Mouse (Mus musculus): ENCODE data around the gene Cux1.

Gene Cux1

DNA sequence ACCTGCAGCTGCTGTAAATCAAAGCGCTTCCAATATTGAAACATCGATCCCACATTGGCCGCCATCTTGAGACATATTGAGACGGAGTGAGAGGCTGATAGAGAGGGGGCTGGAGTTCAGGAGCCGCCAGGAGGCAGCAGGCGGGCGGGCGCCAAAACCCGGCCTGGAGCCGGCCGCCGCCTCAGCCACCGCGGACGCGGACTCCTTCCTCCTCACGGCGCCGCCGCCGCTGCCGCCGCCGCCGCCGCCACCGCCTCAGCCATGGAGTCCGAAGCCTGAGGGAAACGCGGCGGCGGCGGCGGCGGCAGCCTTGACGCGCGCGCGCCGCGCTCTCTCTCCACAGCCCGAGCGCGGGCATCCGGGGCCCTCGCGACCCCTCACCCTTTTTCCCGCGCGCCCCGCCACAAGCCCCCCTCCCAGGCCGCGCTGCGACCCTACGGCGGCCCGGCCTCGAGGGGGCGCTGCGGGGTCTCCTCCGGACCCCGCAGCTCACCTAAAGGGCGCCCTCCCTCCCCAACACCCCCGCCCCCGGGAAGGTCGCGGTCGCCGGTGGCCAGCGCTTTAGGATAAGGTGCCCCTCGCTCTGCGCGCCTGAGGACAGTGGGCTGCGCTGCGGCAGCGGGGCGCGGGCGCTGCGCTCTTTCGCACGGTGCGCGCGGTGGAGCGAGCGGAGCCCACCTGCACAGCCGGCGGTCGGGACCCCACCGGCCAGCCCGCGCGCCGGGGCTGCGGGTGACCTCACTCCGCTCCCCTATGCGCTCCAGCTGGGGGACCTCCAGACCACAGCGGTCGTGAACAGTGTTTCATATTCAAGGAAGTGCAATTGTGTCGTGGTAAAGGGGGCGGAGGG, at the start of gene Cux1:
TSS of gene Cux1 (minus strand) at position 315 of the 850 bp plus-strand sequence.
- DNase-seq = peak; percentile 86 to 93

DNA sequence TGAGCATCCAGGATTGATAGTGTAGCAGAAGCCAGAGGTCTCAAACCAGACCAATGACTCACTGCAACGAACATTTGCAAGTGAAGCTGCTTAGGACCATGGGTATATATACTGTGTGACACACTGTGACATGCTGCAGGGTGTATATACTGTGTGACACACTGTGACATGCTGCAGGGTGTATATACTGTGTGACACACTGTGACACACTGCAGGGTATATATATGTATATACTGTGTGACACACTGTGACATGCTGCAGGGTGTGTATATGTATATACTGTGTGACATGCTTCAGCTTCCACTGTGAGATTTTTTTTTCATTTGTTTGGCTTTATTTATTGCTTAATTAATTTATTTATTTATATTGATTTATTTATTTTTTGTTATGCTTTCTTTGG, 45.1 kb upstream of the Cux1 start:
- no peak for DNase-seq

DNA sequence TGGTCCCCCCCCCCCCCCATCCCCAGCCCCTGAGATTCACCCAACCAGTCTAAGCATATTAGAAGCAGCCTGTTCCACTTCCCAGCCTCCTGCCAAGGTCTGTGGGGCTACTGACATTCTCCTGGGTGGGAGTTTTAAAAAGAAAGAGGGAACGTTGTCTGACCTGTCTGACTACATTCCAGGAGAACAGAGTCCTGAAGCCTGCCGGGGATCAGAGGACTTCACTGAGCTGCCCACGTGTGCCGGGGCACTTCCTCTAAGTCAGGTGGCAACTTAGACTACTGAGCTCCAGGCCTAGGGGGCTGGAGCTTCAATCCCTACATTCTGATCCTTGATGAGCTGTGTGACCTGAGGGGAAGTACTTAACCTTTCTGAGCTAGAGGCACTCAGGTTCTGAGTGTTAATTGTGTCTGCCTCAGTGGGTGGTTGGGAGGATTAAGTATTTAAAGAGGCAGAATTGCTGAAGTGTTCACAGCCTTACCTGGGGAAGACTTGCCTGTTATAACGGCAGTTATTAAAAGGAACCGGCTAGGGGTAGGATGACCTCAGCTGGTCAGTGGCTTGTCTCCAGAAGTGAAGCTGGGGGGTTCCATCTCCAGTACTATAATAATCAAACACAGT, 41.6 kb upstream of the Cux1 start:
- peak; percentile 14 to 41 for DNase-seq

DNA sequence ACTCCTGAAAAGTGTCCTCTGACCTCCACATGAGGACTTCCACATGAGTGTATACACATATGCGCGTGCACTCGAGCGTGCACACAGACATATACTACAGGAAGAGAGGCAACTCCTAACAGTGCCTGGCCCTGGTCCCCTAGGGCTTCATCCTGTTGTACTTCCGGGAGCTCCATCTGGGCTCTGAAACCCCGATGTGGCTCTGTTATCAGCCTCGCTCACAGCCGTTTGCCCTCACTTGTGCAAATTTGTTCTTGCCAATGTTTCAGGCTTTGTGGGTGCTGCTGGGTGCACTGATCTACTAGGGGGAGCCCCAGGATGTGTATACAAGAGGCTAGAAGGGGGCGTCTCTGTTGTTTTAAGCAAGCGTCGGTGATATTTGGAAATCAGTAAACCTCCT, 37.9 kb upstream of the Cux1 start:
- no peak for DNase-seq

DNA sequence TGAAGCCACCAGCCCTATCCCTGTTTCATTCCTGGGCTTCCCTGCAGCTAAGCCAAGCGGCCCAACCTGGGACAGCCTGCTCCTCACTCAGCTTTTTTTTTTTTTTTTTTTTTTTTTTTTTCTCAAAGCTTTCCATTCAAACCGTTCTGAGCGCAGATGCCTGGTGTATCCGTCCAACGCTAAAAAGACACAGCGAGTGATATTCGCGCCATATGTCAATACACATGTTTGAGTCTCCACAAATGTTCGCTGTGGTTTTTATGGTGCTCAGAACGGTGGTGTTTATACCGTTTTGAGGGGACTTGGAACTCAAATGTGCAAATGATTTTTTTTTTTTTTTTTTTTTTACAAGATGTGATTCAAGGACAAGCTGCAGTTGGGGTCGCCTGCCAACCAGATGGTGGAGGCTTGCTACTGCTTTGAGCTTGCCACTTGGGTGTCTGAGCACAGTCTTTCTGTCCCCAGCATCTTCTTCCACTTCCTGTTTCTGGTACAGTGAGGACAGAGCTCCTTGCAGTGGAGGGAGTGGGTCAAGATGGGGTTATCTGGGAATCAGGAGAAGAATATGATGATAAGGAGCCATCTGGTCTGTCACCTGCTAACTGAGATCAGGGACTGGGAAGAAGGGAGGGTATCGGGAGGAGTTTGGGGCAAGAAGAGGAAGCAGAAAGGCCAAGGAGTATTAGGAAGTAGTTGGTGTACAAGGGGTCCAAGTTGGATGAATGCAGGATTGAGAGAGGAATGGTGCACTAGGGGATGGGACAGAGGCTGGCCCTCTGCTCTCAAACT, 36.1 kb upstream of the Cux1 start:
- no peak for DNase-seq

DNA sequence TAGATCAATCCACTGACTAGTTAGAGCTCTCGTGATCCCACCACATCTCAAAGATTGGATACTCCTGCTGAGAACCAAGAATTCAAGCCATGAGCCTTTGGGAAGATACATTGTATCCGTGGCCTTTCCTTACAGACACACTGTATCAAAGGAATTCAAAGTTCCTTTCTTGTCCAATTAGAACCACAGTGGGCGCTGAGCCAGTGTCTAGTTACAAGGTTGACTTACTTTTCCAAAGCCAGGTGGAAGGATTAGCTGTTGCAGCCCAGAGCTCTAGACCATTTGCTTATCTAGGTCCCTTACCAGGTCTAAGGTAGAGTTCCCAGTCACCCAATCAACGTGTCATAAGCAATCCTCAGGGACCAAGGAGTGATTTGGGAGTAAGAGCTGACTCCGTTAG, 33.2 kb upstream of the Cux1 start:
- DNase-seq = peak in 1 of 2 experiments; percentile 30

DNA sequence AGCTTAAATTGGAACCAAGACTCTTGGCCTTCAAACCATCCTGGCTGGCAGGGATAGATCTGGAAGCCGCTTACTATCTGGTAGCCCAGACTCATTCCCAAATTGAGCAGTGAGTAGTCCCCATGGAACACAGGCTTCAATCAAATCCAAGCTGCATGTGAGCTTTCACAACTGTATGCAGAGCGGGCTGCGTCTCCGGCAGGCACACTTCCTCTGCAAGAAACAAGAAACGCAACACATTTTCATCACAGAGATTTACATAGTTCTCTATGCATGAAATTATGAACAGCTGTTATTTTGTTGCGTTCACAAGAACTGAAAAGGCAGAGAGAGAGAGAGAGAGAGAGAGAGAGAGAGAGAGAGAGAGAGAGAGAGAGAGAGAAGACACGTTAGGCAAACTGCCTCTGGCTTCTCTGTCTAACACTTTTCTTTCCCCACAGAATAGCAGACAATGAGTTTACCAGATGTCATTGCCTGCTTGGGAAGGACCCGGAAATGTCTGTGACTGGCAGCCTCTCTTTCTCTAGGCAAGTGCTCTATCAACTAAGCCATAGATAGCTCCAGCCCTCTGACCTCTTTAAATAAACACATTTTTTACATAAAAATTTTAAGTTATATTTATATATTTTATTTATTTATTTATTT, 27.7 kb upstream of the Cux1 start:
- DNase-seq = peak in 1 of 2 experiments; percentile 11

DNA sequence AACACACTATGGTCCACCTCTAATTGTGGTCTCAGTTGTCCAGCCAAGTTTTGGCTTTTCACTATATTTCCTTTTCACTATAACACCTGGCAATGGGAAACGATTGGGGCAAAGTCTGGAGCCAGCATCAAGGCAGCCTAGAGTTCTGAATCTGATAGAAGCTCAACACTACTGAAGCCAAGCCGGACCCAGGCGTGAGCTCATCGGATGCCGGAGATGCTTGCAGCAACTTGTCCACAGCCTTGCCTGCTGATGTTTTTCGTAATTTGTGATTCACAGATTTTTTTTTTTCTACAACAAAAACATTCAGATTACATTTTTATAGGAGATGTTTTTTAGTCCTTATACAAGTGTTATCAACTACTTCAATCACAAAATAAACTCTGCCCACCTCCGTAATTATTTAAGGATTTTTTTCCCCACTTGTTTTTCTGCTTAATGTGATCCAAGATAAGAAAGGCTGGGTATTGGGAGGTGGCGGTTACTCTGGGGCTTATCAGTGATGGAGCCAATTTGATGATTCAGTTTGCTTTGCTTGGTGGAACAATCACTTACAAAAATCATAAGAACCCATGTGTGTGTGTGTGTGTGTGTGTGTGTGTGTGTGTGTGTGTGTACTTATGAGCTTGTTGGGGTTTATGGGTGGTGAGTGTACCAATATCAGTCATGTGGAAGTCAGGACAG, 24.7 kb upstream of the Cux1 start:
- no peak for DNase-seq

DNA sequence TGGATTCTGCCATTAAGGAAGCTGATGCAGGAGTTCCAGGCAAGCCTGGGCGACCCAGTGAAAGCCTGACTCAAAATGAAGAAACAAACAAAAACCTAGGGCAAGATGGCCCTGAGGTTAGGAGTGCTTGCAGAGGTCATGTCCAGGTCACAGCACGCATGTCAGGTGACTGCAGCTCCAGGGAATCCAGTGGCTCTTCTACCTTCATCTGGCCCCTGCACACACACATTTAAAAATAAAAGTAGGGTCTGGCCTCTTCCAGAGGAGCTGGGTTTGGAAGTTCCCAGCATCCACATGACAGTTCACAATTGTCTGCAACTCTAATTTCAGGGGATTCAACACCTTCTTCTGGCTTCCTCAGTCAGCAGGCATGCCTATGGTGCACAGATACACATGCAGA, 21.7 kb upstream of the Cux1 start:
- no peak for DNase-seq

DNA sequence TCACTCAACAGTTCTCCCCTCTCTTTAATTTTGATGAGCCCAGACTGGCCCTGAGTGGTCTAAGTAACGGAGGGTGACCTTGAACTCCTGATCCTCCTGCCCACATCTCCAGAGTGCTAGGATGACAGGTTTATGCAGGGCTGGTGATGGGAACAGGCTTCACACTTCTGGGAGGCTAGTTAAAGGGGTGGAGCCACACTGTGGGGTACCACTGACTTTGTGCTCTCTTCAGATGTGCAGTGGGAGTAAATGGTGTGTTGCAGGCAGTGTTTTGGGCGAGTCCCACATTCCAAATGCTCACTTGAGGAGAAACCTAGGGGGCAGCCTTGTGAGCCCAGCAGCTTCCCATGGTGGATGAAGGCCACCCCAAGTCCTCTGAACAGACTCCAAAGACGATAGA, 21.2 kb upstream of the Cux1 start:
- DNase-seq = no peak

DNA sequence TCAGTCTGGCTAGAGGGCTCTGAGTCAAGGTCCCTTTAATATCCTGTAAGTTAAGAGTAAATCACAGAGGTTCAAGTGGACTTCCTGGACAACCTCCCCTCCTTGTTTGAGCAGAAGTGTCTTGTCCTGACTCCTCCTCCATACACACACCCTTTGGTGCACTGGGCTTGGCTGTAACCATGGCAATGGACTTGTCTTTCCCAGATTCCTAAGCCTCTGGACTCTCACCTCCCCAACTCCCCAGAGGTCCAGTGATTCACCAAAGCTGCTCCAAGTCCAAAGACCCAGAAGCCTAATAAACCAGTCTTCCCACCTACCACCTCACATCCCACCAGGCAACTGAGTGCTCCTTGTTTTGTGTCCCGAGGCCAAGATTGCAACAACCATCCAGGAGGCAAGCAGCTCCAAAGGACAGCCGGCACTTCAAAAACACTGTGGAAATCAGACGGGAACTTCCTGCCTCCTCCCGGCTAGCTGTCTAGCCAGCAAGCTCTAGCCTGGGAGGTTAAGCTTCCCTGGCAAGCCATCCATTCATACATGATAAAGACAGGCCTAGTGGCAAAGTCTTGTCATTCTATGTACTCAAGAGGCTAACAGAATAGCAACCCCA, 17.5 kb upstream of the Cux1 start:
- peak; percentile 45 to 57 for DNase-seq

DNA sequence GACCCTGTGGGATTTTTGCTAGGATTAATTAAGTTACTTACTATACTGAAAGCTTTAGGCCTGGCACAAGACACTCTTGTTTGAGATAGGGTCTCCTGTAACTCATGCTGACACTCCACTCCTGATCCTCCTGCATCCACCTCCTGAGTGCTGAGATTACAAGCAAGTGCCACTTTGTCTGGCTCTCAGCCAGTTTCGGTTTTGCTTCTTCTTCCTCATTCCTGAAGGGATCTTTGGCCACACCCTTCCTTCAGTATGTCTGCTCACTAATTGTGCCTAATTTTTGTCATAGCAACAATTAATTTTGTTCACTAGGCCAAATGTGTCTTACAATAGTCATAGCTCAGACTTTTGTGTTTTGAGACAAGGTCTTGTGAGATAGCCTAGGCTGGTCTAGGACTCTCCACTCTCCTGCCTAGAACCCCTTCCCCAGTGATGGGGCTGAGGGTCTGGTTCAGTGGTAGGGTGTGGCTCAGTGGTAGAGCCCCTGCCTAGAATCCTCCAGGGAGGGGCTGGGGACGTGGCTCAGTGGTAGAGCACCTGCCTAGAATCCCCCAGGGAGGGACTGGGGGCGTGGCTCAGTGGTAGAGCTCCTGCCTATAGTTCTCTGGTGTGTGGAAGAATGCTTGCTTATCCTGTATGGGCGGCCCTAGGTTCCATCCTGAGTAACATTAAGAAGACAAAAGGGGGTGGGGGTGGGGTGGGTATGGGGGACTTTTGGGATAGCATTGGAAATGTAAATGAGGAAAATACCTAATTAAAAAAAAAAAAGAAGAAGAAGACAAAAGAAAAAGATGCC, 16.6 kb upstream of the Cux1 start:
- DNase-seq = no peak

DNA sequence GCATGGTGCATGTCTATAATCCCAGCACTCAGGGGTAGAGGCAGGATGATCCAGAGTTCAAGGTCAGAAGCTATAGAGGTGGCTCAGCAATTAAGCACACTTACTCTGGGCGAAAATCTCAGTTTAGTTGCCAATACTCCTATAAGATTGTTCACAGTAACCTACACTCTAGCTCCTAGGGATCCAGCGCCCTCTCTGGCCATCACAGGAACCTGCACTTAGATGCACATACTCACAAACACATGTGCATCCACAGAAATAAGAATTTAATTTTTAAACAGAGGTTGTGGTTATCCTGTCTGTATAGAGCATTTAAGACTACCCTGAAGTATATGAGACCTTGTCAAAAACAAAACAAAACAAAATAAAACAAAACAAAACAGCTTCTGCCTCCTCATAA, 16.0 kb upstream of the Cux1 start:
- DNase-seq = no peak

DNA sequence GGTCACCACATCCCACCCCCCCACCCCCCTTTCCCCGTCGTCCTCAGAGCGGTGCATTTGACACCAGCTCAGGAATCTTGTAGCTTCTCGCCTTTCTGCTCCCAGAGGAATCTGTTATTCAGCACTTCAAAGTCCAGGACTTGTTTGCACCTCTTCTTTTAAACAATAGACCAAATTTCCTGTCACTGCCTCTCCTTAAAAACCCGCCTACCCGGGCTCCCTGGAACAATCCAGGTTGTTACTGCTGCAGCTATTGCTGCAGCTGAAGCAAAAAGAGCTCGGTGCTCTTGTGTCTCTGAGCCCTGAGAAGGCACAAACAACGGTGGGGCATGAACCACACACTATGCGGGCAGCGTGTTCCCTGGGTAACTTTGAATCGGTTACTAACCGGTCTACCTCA, 14.9 kb upstream of the Cux1 start:
- DNase-seq = peak in 1 of 2 experiments; percentile 19

DNA sequence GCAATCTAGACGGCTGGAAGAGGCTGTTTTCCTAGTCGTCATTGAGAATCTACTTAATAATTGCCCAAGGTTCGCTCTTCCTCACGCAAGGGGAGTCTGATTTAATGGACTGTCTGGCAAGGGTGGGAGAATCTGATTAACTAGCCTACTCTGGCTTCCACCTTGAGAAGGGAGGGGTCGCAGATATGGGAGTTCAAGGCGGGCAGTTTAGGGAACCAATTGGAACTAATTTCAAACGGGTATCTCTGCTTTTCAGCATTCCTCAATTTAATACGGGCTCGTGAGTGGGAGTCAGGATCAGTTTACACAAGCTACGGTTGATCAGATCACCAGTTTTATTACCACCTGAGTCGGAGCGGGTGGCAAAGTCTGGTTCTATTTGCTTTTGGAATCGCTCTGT, 14.3 kb upstream of the Cux1 start:
- DNase-seq = peak in 1 of 2 experiments; percentile 46

DNA sequence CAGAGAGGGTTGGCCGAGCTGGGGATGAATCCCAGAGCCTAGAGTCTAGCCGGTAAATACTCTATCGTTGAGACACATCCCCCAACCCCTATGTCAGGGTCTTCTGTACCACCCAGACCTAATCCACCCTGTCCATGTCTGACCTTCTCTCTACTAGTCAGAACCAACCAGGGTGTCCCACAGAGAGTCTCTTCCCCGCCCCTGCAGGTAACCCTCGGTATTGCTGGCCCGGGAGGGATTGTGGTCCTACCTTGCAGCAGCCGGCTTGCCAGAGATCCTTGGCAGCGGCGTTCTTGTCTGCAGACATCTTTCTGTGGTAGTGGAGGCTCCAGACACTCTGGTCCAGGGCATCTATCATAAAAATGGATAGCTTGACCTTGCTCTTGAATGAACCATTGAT, 13.9 kb upstream of the Cux1 start:
- DNase-seq = peak; percentile 88 to 90

DNA sequence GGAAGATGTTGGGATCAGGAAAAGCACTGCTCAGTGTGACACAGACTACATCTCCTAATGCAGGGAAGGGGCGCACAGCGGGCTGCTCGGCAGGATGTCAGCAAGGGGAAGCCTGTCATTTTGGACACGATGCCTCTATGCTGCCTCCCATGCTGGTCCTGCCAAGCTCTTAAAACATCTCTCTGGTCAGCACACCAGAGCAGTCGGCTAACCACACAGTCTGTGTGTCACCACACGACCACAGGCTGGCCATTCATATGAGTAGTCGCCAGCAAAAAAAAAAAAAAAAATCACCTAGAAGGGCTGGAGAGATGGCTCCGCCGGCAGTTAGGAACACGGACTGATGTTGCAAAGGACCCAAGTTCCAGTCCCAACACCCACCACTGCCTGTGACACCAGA, 10.9 kb upstream of the Cux1 start:
- DNase-seq = no peak

DNA sequence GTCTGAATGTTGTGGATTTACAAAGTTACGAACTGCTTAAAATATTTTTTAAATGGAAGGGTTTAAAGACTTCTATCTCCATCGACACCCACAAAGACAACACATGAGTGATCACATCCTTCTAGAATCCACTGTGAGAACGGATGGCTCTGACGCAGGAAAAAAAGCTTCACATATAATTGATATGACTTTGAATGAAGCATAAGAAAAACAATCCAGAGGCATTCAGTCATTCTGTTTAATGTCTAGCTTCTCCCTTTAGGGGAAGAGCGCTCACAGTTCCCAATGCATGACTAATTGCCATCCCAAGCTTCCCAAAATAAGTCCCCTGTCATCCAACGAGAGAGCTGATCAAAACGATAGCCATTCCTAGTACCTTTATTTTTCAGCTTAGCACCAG, 2.9 kb upstream of the Cux1 start:
- no peak for DNase-seq

DNA sequence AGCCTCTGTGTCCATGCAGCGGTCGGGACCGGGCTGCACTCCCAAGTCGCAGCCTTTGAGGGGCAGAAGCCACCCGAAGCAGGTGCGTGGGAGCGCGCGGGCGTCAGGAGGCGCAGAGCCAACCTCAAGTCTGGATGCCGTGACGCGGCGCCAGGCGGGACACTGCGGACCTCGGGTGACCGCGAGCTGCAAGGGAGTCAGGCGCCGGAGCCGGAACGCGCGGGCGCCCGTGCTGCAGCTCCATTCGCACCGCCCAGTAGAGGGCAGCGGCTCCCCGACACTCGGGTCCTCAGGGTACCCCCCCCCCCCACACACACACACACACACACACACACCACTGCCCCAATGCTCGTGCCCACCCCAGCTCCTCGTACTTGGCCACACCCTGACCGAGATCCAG, 1.5 kb upstream of the Cux1 start:
- DNase-seq = peak; percentile 86 to 91

DNA sequence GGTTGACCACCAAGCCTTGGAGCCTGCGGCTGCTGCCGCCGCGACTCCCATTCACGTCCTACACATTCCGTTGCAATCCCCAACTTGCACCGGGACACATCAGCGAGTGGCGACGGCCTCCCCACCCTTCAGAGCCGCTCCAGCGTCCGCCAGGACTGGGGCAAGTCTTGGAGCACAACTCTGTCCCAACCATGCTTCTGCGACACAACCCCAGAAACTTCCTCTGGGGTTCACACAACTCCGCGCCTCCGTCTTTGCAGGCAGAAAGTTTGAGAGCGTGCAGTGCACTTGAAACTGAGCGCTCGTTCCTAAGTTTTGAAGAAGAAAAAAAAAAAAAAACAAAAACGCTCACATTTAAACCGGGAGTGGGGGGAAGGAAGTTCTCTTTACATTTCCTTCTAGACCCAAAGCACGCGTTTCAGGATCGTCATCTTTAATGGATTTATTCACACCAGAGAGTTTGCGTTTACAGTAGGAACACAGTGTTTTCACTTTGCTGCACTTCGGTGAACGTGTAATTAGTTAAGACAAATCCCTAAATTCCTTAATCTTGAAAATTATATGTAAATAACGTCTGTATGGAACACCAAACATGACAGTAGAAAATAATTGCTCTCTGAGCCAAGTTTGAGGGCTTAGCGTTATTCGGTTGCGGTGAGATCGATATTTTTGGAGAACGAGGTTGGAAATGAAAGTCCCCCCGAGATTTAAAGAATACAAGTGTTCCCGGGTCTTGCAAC, 906 bp upstream of the Cux1 start:
- peak; percentile 58 to 73 for DNase-seq

DNA sequence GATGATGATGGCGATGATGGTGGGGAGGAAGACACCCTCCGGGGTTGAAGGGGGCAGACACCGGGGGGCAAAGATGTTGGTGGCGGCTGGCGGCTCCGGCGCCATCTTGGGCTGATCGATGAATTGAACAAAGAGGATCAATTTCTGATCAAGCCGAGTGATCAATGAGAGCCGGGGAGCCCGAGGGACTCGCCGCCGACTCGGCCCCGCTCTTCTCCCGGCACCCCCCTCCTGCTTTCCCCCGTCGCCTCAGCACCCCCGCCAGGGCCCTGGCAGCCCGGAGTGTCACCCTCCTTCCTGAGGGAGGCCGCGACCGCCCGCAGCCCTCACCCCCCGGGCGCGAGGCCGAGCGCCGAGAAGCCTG, 496 bp downstream of the Cux1 start:
- peak in 1 of 2 experiments; percentile 61 for DNase-seq

Measured in kidney, postnatal 4 days (tissue).